Mouse (Mus musculus): ENCODE results near the gene Matk. TPM values are rescaled to one million over a fixed set of nuclear protein-coding genes. Genes with fewer than 3 reads are reported as not detected.

Matk gene
- polyA plus RNA-seq, 1 experiment from 2014 or later: 5.6 TPM

- H3K36me3 ChIP-seq (ENCODE audit: poor library complexity, severe bottlenecking): peaks cover 91% of the 10 kb centered on the region
- 90% methylated on average over 5 of the region's 5 CpGs for WGBS
- no peak for ATAC-seq
- H3K4me1 ChIP-seq: no peaks in the 10 kb centered on the region
- H3K4me2 ChIP-seq: no peak overlapping the region
- H3K27ac ChIP-seq: no peak overlapping the region
- no peak overlapping the region for H3K4me3 ChIP-seq
- no peak overlapping the region for H3K9ac ChIP-seq
- no peaks in the 10 kb centered on the region for H3K27me3 ChIP-seq
- H3K9me3 ChIP-seq (replicated peaks): no peaks in the 10 kb centered on the region
Measured at GRCm38 (mm10) chr10:81309571-81309970, 56.8 kb downstream of the Matk start.

Small RNAs within 50 kb of the gene (microRNA-seq; reads per million reads assigned to microRNA genes)
- 16.4 reads per million, percentile 28 among the genes with 10 or more reads in this experiment for gene Mir3057

Other genes starting within 250 kb of the Matk start
- 14.8 and 17.6 TPM in 2 replicates for gene Gng7, start 238.0 kb upstream of the Matk start, polyA plus RNA-seq (2015; fragmentation: Nextera tagmentation; extraction: Ambion mirVana)
- gene Diras1, start 227.3 kb upstream of the Matk start, polyA plus RNA-seq (2015; fragmentation: Nextera tagmentation; extraction: Ambion mirVana): 13.4 and 15.0 TPM in 2 replicates
- 33.4 and 37.8 TPM in 2 replicates for gene Slc39a3, start 215.5 kb upstream of the Matk start, polyA plus RNA-seq (2015; fragmentation: Nextera tagmentation; extraction: Ambion mirVana)
- gene Sgta, start 192.8 kb upstream of the Matk start, polyA plus RNA-seq (2015; fragmentation: Nextera tagmentation; extraction: Ambion mirVana): 273 and 305 TPM in 2 replicates
- 55.8 and 60.5 TPM in 2 replicates for gene Thop1, start 182.9 kb upstream of the Matk start, polyA plus RNA-seq (2015; fragmentation: Nextera tagmentation; extraction: Ambion mirVana)
- gene Creb3l3, start 154.1 kb upstream of the Matk start, polyA plus RNA-seq (2015; fragmentation: Nextera tagmentation; extraction: Ambion mirVana): 0.30 and 0.42 TPM in 2 replicates
- 200 and 211 TPM in 2 replicates for gene Map2k2, start 147.0 kb upstream of the Matk start, polyA plus RNA-seq (2015; fragmentation: Nextera tagmentation; extraction: Ambion mirVana)
- 10.4 and 10.6 TPM in 2 replicates for gene Zbtb7a, start 117.7 kb upstream of the Matk start, polyA plus RNA-seq (2015; fragmentation: Nextera tagmentation; extraction: Ambion mirVana)
- gene Pias4, start 85.0 kb upstream of the Matk start, polyA plus RNA-seq (2015; fragmentation: Nextera tagmentation; extraction: Ambion mirVana): 54.2 and 57.0 TPM in 2 replicates
- 555 and 583 TPM in 2 replicates for gene Eef2, start 76.3 kb upstream of the Matk start, polyA plus RNA-seq (2015; fragmentation: Nextera tagmentation; extraction: Ambion mirVana)
- 43.5 and 47.7 TPM in 2 replicates for gene Dapk3, start 69.9 kb upstream of the Matk start, polyA plus RNA-seq (2015; fragmentation: Nextera tagmentation; extraction: Ambion mirVana)
- not detected in 2 replicates for gene 4930442H23Rik, start 69.1 kb upstream of the Matk start, polyA plus RNA-seq (2015; fragmentation: Nextera tagmentation; extraction: Ambion mirVana)
- not detected in 2 replicates for gene Nmrk2, start 50.9 kb upstream of the Matk start, polyA plus RNA-seq (2015; fragmentation: Nextera tagmentation; extraction: Ambion mirVana)
- gene Atcay, start 22.1 kb upstream of the Matk start, polyA plus RNA-seq (2015; fragmentation: Nextera tagmentation; extraction: Ambion mirVana): 44.5 and 54.2 TPM in 2 replicates
- 9.7 and 10.9 TPM in 2 replicates for gene Zfr2, start 19.8 kb upstream of the Matk start, polyA plus RNA-seq (2015; fragmentation: Nextera tagmentation; extraction: Ambion mirVana)
- gene Mrpl54, start 14.0 kb downstream of the Matk start, polyA plus RNA-seq (2015; fragmentation: Nextera tagmentation; extraction: Ambion mirVana): 134 and 135 TPM in 2 replicates
- gene Apba3, start 14.0 kb downstream of the Matk start, polyA plus RNA-seq (2015; fragmentation: Nextera tagmentation; extraction: Ambion mirVana): 28.6 and 32.3 TPM in 2 replicates
- gene Tjp3, start 38.6 kb downstream of the Matk start, polyA plus RNA-seq (2015; fragmentation: Nextera tagmentation; extraction: Ambion mirVana): 6.2 and 7.1 TPM in 2 replicates
- 73.1 and 87.2 TPM in 2 replicates for gene Pip5k1c, start 40.0 kb downstream of the Matk start, polyA plus RNA-seq (2015; fragmentation: Nextera tagmentation; extraction: Ambion mirVana)
- 39.9 and 42.0 TPM in 2 replicates for gene Cactin, start 68.2 kb downstream of the Matk start, polyA plus RNA-seq (2015; fragmentation: Nextera tagmentation; extraction: Ambion mirVana)
- 2.6 and 3.8 TPM in 2 replicates for gene Tbxa2r, start 75.8 kb downstream of the Matk start, polyA plus RNA-seq (2015; fragmentation: Nextera tagmentation; extraction: Ambion mirVana)
- not detected in 2 replicates for gene Gipc3, start 90.3 kb downstream of the Matk start, polyA plus RNA-seq (2015; fragmentation: Nextera tagmentation; extraction: Ambion mirVana)
- 60.6 and 61.1 TPM in 2 replicates for gene Hmg20b, start 97.5 kb downstream of the Matk start, polyA plus RNA-seq (2015; fragmentation: Nextera tagmentation; extraction: Ambion mirVana)
- 6.3 and 6.8 TPM in 2 replicates for gene Mfsd12, start 104.6 kb downstream of the Matk start, polyA plus RNA-seq (2015; fragmentation: Nextera tagmentation; extraction: Ambion mirVana)
- gene 4930404N11Rik, start 112.9 kb downstream of the Matk start, polyA plus RNA-seq (2015; fragmentation: Nextera tagmentation; extraction: Ambion mirVana): 0.44 and 0.45 TPM in 2 replicates
- 117 and 128 TPM in 2 replicates for gene Fzr1, start 125.6 kb downstream of the Matk start, polyA plus RNA-seq (2015; fragmentation: Nextera tagmentation; extraction: Ambion mirVana)
- gene Dohh, start 131.5 kb downstream of the Matk start, polyA plus RNA-seq (2015; fragmentation: Nextera tagmentation; extraction: Ambion mirVana): 76.7 and 87.3 TPM in 2 replicates
- gene Gm48551, start 131.5 kb downstream of the Matk start, polyA plus RNA-seq (2015; fragmentation: Nextera tagmentation; extraction: Ambion mirVana): 4.2 and 5.8 TPM in 2 replicates
- 2.1 and 2.3 TPM in 2 replicates for gene Gm48552, start 136.1 kb downstream of the Matk start, polyA plus RNA-seq (2015; fragmentation: Nextera tagmentation; extraction: Ambion mirVana)
- 1.8 TPM in 2 replicates for gene Smim24, start 140.1 kb downstream of the Matk start, polyA plus RNA-seq (2015; fragmentation: Nextera tagmentation; extraction: Ambion mirVana)
- gene Nfic, start 202.7 kb downstream of the Matk start, polyA plus RNA-seq (2015; fragmentation: Nextera tagmentation; extraction: Ambion mirVana): 18.5 and 25.2 TPM in 2 replicates
- gene Celf5, start 229.8 kb downstream of the Matk start, polyA plus RNA-seq (2015; fragmentation: Nextera tagmentation; extraction: Ambion mirVana): 48.8 and 57.4 TPM in 2 replicates
- gene Ncln, start 243.5 kb downstream of the Matk start, polyA plus RNA-seq (2015; fragmentation: Nextera tagmentation; extraction: Ambion mirVana): 56.8 and 60.9 TPM in 2 replicates
- 0.52 and 0.53 TPM in 2 replicates for gene S1pr4, start 247.2 kb downstream of the Matk start, polyA plus RNA-seq (2015; fragmentation: Nextera tagmentation; extraction: Ambion mirVana)